Mouse (Mus musculus) WW6 (cell line): ENCODE measurements around the gene Tnn.

ENCODE experiments used
- DNase-seq: peaks from one replicate; pipeline ENCODE4 v3.0.0-alpha.2; 2013; ENCODE audit warnings: low read depth, low spot score

Gene Tnn

DNA sequence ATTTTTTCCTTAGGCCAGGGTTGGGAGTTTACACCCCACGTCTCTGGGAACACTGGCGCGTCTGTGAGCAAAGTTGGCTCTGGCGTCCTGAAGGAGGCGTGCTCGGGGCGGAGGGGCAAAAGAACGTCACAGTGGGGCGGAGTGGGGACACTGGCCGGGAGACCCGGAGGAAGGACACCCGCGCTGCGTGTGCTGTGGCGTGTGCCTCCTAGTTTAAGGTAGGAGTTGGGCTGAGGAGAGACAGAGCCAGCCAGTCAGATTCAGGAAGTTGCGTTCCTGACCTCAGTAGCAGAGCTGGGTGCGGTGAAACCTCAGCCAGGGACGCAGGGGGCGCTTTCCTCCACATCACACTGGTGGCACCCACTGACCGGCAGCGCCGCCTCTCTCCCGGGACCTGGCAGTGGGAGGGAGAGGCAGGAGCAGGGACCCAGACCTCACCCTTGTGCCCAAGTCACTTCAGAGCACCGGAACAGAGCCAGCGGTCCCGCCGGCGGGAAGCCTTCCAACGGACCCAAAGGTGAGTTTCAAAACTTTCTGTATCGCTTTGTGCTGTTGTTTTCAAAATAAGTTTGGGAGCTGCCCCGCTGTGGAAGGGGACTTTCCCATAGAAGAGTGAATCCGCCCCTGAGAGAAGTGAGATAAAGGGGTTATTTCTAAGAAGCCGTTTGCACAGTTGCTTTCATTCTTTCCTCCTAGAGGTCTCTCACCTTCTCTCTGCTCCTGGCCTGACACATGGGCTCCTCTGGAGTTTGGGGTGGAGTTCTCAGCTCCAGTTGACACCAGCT is 109.0 kb downstream of the Tnn start, which contains the start of gene 4930523C07Rik:
Gene 4930523C07Rik (plus strand): TSS at position 146 of the 785 bp plus-strand sequence.
- DNase-seq: peak; percentile 9

DNA sequence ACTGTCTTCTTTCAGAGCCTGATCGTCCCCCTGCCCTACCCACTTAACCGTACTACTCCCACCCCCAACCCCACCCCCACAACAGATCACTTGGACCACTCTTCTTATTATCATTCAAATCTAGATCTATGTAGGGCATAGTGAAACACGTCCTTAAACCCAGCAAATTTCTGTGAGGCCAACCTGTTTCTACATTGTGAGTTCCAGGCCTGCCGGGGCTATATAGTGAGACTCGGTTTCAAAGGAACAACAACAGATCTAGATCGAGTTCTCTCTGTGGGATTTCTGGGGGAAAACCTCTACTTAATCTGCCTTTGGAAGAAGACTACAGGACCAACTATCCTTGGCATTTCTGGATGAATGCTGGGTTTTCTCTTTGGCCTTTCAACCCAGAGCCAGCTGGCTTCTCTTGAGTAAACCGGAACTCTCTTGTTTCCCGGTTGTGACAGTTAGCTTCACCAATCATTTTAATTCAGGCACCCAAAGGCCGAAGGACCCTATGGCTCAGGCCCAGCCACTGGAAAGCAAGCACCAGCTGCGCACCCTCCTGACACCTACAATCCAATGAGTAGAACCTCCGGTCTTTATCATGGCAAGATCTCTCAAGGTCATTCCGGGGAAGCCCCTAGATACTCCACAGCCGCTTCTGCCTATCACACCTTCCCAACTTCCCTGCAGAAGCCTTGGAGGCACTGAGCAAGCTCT is 110.0 kb downstream of the Tnn start:
- DNase-seq: no peak

DNA sequence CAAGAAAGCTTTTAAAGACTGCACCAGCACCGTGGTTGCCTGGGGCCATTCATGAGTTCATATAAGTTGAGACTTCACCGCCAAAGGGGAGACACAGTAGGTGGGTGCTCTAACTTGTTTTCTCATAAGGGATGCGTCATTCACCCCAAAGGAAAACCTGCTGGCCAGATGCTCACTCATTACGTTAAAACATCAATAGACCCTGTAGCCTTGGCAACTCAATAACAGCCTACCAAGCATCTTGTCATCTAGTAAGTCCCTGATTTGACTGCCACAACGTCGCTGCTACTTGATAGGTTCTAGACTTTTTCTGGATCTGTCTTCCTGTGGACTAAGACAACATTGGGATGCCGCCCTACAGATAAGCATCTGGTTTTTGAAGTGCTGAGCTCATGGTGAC is 111.0 kb downstream of the Tnn start:
- DNase-seq: no peak

DNA sequence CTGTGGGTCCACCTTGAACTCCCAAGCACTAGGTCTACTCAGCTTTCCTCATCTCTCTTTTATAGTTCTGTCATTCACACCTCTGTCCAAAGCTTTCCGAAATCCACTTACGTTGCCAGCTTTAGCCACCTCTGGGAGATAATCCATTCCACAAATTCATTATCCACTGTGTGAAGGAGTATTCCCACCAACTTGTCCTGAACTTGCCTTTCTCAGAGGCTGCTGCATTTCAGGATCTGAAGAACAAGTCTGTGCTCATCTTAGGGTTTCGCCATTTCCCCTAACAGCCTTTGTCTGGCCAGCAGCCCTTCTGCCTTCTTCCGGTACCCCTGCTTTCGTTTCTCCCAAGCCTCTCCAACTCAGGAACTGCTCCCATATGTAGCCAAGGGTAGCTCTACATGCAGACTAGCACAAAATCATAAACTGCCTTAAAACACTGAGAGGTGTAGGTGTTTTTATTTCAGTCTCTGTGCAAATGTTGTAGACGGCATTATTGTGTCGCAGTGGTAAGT is 112.1 kb downstream of the Tnn start:
- no peak for DNase-seq

- DNase-seq: no peak
Measured at GRCm38 (mm10) chr1:160039951-160040645, 113.3 kb downstream of the Tnn start.

DNA sequence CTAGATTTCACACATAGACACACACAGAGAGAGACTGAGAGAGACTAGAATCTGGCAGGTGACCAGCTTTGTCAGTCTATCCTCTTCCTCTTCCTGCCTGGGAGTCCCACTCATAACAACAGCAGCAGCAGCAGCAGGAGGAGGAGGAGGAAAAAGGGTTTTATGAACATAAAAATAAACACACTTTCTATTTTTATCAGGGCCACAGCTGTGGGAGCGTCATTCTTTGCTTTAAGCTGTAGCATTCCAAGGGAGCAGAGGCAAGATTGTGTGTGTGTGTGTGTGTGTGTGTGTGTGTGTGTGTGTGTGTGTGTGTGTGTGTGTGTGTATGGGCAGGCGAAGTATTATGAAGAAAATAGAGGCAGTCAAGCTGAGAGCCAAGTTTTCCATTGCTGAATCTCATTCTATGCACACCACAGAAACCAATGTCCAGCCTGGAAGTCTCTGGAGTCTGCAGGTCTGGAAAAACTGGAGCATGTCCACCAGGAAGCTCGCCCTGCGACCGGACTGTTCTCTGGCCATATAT is 116.3 kb downstream of the Tnn start:
- no peak for DNase-seq

GRCm38 (mm10) chr1:160035561-160035960 is 117.8 kb downstream of the Tnn start:
- DNase-seq: no peak
